Mouse (Mus musculus): Measurements from ENCODE around the gene Aagab. TPM values are rescaled to one million over a fixed set of nuclear protein-coding genes. Genes with fewer than 3 reads are reported as not detected.
A peak's percentile ranks its signal among the peaks of the same experiment; 100 is the strongest.

Aagab gene
- polyA plus RNA-seq, 2 experiments = 12.6 to 25.9 TPM

GRCm38 (mm10) chr9:63561931-63562330 lies 40.5 kb upstream of the Aagab start:
- no peaks in the 10 kb centered on the region for H3K36me3 ChIP-seq (ENCODE audit: control insufficient read depth, insufficient read depth, low read length)
- no peak overlapping the region for H3K9ac ChIP-seq (ENCODE audit: low read depth, low read length, severe bottlenecking)
- H3K4me3 ChIP-seq (replicated peaks; ENCODE audit: low read length) = no peak overlapping the region
- H3K4me2 ChIP-seq (replicated peaks; ENCODE audit: low read depth, low read length, severe bottlenecking) = no peak overlapping the region
- H3K4me1 ChIP-seq (ENCODE audit: control insufficient read depth, insufficient read depth, low read length) = no peaks in the 10 kb centered on the region
- 73% methylated on average over 8 of the region's 8 CpGs for WGBS
- H3K27me3 ChIP-seq (ENCODE audit: control insufficient read depth, insufficient read depth, low read length) = no peaks in the 10 kb centered on the region
- TF ChIP-seq POLR2A (IDR thresholded peaks at IDR 0.05; ENCODE audit: borderline replicate concordance, extremely low read depth, insufficient read depth, insufficient read length) = no peak
- ATAC-seq (ENCODE audit: low FRiP score, low read depth) = no peak
- no peak overlapping the region for H3K27ac ChIP-seq (replicated peaks; ENCODE audit: low read depth, low read length)
- H3K9me3 ChIP-seq (ENCODE audit: control insufficient read depth, low read length) = no peaks in the 10 kb centered on the region
- DNase-seq (ENCODE audit: low spot score) = no peak

- H3K4me1 ChIP-seq (ENCODE audit: control insufficient read depth, insufficient read depth, low read length) = peaks cover 7% of the 10 kb centered on the region
- no peak for TF ChIP-seq POLR2A (IDR thresholded peaks at IDR 0.05; ENCODE audit: borderline replicate concordance, extremely low read depth, insufficient read depth, insufficient read length)
- no peaks in the 10 kb centered on the region for H3K9me3 ChIP-seq (ENCODE audit: control insufficient read depth, low read length)
- ATAC-seq (ENCODE audit: low FRiP score, low read depth) = no peak
- no peak overlapping the region for H3K4me3 ChIP-seq (replicated peaks; ENCODE audit: low read length)
- H3K9ac ChIP-seq (ENCODE audit: low read depth, low read length, severe bottlenecking) = no peak overlapping the region
- no peak overlapping the region for H3K27ac ChIP-seq (replicated peaks; ENCODE audit: low read depth, low read length)
- DNase-seq (ENCODE audit: low spot score) = no peak
- H3K27me3 ChIP-seq (ENCODE audit: control insufficient read depth, insufficient read depth, low read length) = no peaks in the 10 kb centered on the region
- no peak overlapping the region for H3K4me2 ChIP-seq (replicated peaks; ENCODE audit: low read depth, low read length, severe bottlenecking)
- no peaks in the 10 kb centered on the region for H3K36me3 ChIP-seq (ENCODE audit: control insufficient read depth, insufficient read depth, low read length)
- WGBS = 79% methylated on average over 2 of the region's 2 CpGs
Measured at GRCm38 (mm10) chr9:63563436-63563835, 39.0 kb upstream of the Aagab start.

GRCm38 (mm10) chr9:63568314-63568713 lies 34.1 kb upstream of the Aagab start:
- ATAC-seq (ENCODE audit: low FRiP score, low read depth) = no peak

GRCm38 (mm10) chr9:63568808-63569207 lies 33.7 kb upstream of the Aagab start:
- DNase-seq (ENCODE audit: low spot score) = peak; percentile 78
- H3K4me2 ChIP-seq (replicated peaks; ENCODE audit: low read depth, low read length, severe bottlenecking) = no peak overlapping the region

More at GRCm38 (mm10) chr9:63568314-63568713, 34.1 kb upstream of the Aagab start:
- no peak for TF ChIP-seq POLR2A (IDR thresholded peaks at IDR 0.05; ENCODE audit: borderline replicate concordance, extremely low read depth, insufficient read depth, insufficient read length)
- H3K9ac ChIP-seq (ENCODE audit: low read depth, low read length, severe bottlenecking) = no peak overlapping the region
- no peak overlapping the region for H3K27ac ChIP-seq (replicated peaks; ENCODE audit: low read depth, low read length)
- H3K4me2 ChIP-seq (replicated peaks; ENCODE audit: low read depth, low read length, severe bottlenecking) = no peak overlapping the region
- no peak overlapping the region for H3K4me3 ChIP-seq (replicated peaks; ENCODE audit: low read length)
- no peaks in the 10 kb centered on the region for H3K9me3 ChIP-seq (ENCODE audit: control insufficient read depth, low read length)
- no peaks in the 10 kb centered on the region for H3K36me3 ChIP-seq (ENCODE audit: control insufficient read depth, insufficient read depth, low read length)
- DNase-seq (ENCODE audit: low spot score) = no peak
- H3K4me1 ChIP-seq (ENCODE audit: control insufficient read depth, insufficient read depth, low read length) = peaks cover 16% of the 10 kb centered on the region
- H3K27me3 ChIP-seq (ENCODE audit: control insufficient read depth, insufficient read depth, low read length) = no peaks in the 10 kb centered on the region
- WGBS = 59% methylated on average over 6 of the region's 6 CpGs

GRCm38 (mm10) chr9:63571895-63572294 lies 30.6 kb upstream of the Aagab start:
- ATAC-seq (ENCODE audit: low FRiP score, low read depth) (no peak), DNase-seq (ENCODE audit: low spot score) (no peak)
- Histone ChIP-seq H3K4me1 (ENCODE audit: control insufficient read depth, insufficient read depth, low read length) (peaks cover 16% of the 10 kb centered on the region), H3K4me3 (replicated peaks; ENCODE audit: low read length) (no peak overlapping the region), H3K36me3 (ENCODE audit: control insufficient read depth, insufficient read depth, low read length) (no peaks in the 10 kb centered on the region), H3K9ac (ENCODE audit: low read depth, low read length, severe bottlenecking) (no peak overlapping the region), H3K27ac (replicated peaks; ENCODE audit: low read depth, low read length) (no peak overlapping the region), H3K9me3 (ENCODE audit: control insufficient read depth, low read length) (no peaks in the 10 kb centered on the region), H3K27me3 (ENCODE audit: control insufficient read depth, insufficient read depth, low read length) (no peaks in the 10 kb centered on the region), H3K4me2 (replicated peaks; ENCODE audit: low read depth, low read length, severe bottlenecking) (no peak overlapping the region)
- 24% methylated on average over 6 of the region's 6 CpGs for WGBS
- TF ChIP-seq POLR2A (IDR thresholded peaks at IDR 0.05; ENCODE audit: borderline replicate concordance, extremely low read depth, insufficient read depth, insufficient read length) = no peak

More at GRCm38 (mm10) chr9:63568808-63569207, 33.7 kb upstream of the Aagab start:
- Histone ChIP-seq H3K27me3 (ENCODE audit: control insufficient read depth, insufficient read depth, low read length) (no peaks in the 10 kb centered on the region), H3K4me3 (replicated peaks; ENCODE audit: low read length) (no peak overlapping the region), H3K9ac (ENCODE audit: low read depth, low read length, severe bottlenecking) (no peak overlapping the region), H3K4me1 (ENCODE audit: control insufficient read depth, insufficient read depth, low read length) (peaks cover 16% of the 10 kb centered on the region), H3K36me3 (ENCODE audit: control insufficient read depth, insufficient read depth, low read length) (no peaks in the 10 kb centered on the region), H3K27ac (replicated peaks; ENCODE audit: low read depth, low read length) (no peak overlapping the region), H3K9me3 (ENCODE audit: control insufficient read depth, low read length) (no peaks in the 10 kb centered on the region)
- ATAC-seq (ENCODE audit: low FRiP score, low read depth) = peak; percentile 41; the same call in 1 of the 2 replicates
- 19% methylated on average over 8 of the region's 8 CpGs for WGBS
- no peak for TF ChIP-seq POLR2A (IDR thresholded peaks at IDR 0.05; ENCODE audit: borderline replicate concordance, extremely low read depth, insufficient read depth, insufficient read length)

GRCm38 (mm10) chr9:63572874-63573273 lies 29.6 kb upstream of the Aagab start:
- 60% methylated on average over 7 of the region's 7 CpGs for WGBS
- H3K9me3 ChIP-seq (ENCODE audit: control insufficient read depth, low read length) = no peaks in the 10 kb centered on the region
- no peak overlapping the region for H3K27ac ChIP-seq (replicated peaks; ENCODE audit: low read depth, low read length)
- TF ChIP-seq POLR2A (IDR thresholded peaks at IDR 0.05; ENCODE audit: borderline replicate concordance, extremely low read depth, insufficient read depth, insufficient read length) = no peak
- no peak overlapping the region for H3K4me3 ChIP-seq (replicated peaks; ENCODE audit: low read length)
- H3K27me3 ChIP-seq (ENCODE audit: control insufficient read depth, insufficient read depth, low read length) = no peaks in the 10 kb centered on the region
- DNase-seq (ENCODE audit: low spot score) (no peak), ATAC-seq (ENCODE audit: low FRiP score, low read depth) (no peak)
- no peak overlapping the region for H3K9ac ChIP-seq (ENCODE audit: low read depth, low read length, severe bottlenecking)
- no peak overlapping the region for H3K4me2 ChIP-seq (replicated peaks; ENCODE audit: low read depth, low read length, severe bottlenecking)
- peaks cover 15% of the 10 kb centered on the region for H3K4me1 ChIP-seq (ENCODE audit: control insufficient read depth, insufficient read depth, low read length)
- no peaks in the 10 kb centered on the region for H3K36me3 ChIP-seq (ENCODE audit: control insufficient read depth, insufficient read depth, low read length)
